Comparison of ENCODE assay signal across 18 mouse cellular contexts in the genomic region with DNA sequence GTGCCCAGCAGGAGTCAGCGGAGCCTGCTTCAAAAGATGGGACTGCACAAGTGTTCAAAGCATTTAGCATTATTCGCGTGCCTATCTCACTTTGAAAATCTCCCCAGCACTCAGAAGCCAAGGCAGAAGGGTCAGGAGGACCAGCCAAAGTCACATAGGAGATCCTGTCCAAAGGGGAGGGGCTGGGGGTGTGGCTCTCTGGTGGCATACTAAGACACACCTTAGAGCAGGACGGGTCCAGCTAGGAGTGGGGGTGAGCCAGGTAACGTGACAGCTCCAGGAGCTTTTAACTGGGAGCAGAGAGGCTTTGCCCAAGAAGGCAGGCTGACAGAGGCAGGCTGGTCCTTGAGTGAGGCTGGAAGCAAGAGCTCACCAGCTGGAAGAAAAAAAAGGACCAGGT. TPM values are rescaled to one million over a fixed set of nuclear protein-coding genes. Genes with fewer than 3 reads are reported as not detected.
A peak's percentile ranks its signal among the peaks of the same experiment; 100 is the strongest.
DNase-seq lines count a peak whose midpoint lies in the region; ATAC-seq and TF ChIP-seq lines count a peak whose summit lies in the region.
"Had no signal": no experiment of that assay in that cellular context is flagged by ENCODE, and none has a peak within 500 bp of the region (broad histone marks: within the 10 kb centered on the region; RNA-seq: fewer than 3 reads in every experiment).

No protein-coding gene starts in this region.

- peak; percentile 44; the same call in 1 of the 2 replicates for ATAC-seq in intestine, embryonic 15.5 days
- no peak for ATAC-seq in intestine, postnatal 0 days
- ATAC-seq: forebrain, embryonic 13.5 days had no signal

- WGBS in intestine, embryonic 15.5 days = 70% methylated on average over 5 of the region's 5 CpGs
- WGBS in intestine, postnatal 0 days = 63% methylated on average over 5 of the region's 5 CpGs
- 53% methylated on average over 5 of the region's 5 CpGs for WGBS in kidney, adult 2 months

- 0 out of 2 replicates have a peak, but pooled peaks cover 4% of the 10 kb centered on the region for H3K4me1 ChIP-seq in intestine, embryonic 15.5 days (replicated peaks)
- H3K4me1 ChIP-seq in intestine, postnatal 0 days (replicated peaks; ENCODE audit: control insufficient read depth, insufficient read depth, low read length) = no peaks in the 10 kb centered on the region
- H3K4me1 ChIP-seq in kidney, adult 2 months (ENCODE audit: control insufficient read depth, insufficient read depth, low read length) = peaks cover 28% of the 10 kb centered on the region; the same call in 1 of the 2 replicates

- no peak overlapping the region for H3K9ac ChIP-seq in intestine, embryonic 15.5 days
- H3K9ac ChIP-seq in intestine, postnatal 0 days (ENCODE audit: low read depth, low read length) = no peak overlapping the region
- H3K9ac ChIP-seq: forebrain, embryonic 13.5 days; hindbrain, embryonic 12.5 days had no signal

- H3K9me3 ChIP-seq in intestine, embryonic 15.5 days = no peaks in the 10 kb centered on the region
- no peaks in the 10 kb centered on the region for H3K9me3 ChIP-seq in intestine, postnatal 0 days (ENCODE audit: control insufficient read depth)
- H3K9me3 ChIP-seq: forebrain, embryonic 10.5 days; forebrain, embryonic 13.5 days; hindbrain, embryonic 12.5 days had no signal

- no peak overlapping the region for H3K4me2 ChIP-seq in intestine, embryonic 15.5 days (replicated peaks)
- H3K4me2 ChIP-seq in intestine, postnatal 0 days (replicated peaks; ENCODE audit: low read depth) = no peak overlapping the region
- H3K4me2 ChIP-seq: forebrain, embryonic 13.5 days; heart, embryonic 11.5 days; hindbrain, embryonic 12.5 days had no signal

- H3K36me3 ChIP-seq in intestine, embryonic 15.5 days = no peaks in the 10 kb centered on the region
- H3K36me3 ChIP-seq in intestine, postnatal 0 days (ENCODE audit: control insufficient read depth, insufficient read depth) = no peaks in the 10 kb centered on the region; the same call in 1 of the 2 replicates
- peaks cover 2% of the 10 kb centered on the region; the same call in 1 of the 2 replicates for H3K36me3 ChIP-seq in kidney, adult 2 months (ENCODE audit: control insufficient read depth, insufficient read depth, low read length)
- H3K36me3 ChIP-seq: hindbrain, embryonic 12.5 days had no signal

- H3K27ac ChIP-seq in intestine, embryonic 15.5 days = no peak overlapping the region
- H3K27ac ChIP-seq in intestine, postnatal 0 days (ENCODE audit: low read depth, low read length) = no peak overlapping the region
- H3K27ac ChIP-seq in kidney, adult 2 months (ENCODE audit: insufficient read depth, low read depth, low read length) = no peak overlapping the region; the same call in 1 of the 2 replicates
- H3K27ac ChIP-seq: forebrain, embryonic 10.5 days; forebrain, embryonic 13.5 days; gastrocnemius, adult 2 months; hindbrain, embryonic 12.5 days had no signal

- no peaks in the 10 kb centered on the region for H3K27me3 ChIP-seq in intestine, embryonic 15.5 days (replicated peaks)
- no peaks in the 10 kb centered on the region for H3K27me3 ChIP-seq in intestine, postnatal 0 days (replicated peaks; ENCODE audit: control insufficient read depth, insufficient read depth, low read length)
- no peaks in the 10 kb centered on the region for H3K27me3 ChIP-seq in kidney, adult 2 months (replicated peaks; ENCODE audit: control insufficient read depth, insufficient read depth, low read length)
- H3K27me3 ChIP-seq: forebrain, embryonic 13.5 days had no signal

- no peak for TF ChIP-seq POLR2A in kidney, adult 2 months (IDR thresholded peaks at IDR 0.05; ENCODE audit: low read depth, low read length)

- H3K4me3 ChIP-seq in intestine, embryonic 15.5 days (replicated peaks) = no peak overlapping the region
- no peak overlapping the region for H3K4me3 ChIP-seq in intestine, postnatal 0 days (ENCODE audit: low read depth, low read length)
- H3K4me3 ChIP-seq in kidney, adult 2 months (ENCODE audit: insufficient read depth, low read depth, low read length) = no peak overlapping the region
- H3K4me3 ChIP-seq: forebrain, embryonic 10.5 days; forebrain, embryonic 13.5 days; gastrocnemius, adult 2 months; hindbrain, embryonic 12.5 days had no signal

- no peak for TF ChIP-seq CTCF in intestine, postnatal 0 days (IDR thresholded peaks at IDR 0.05; ENCODE audit: low read depth)
- no peak for TF ChIP-seq CTCF in kidney, adult 2 months (conservative IDR thresholded peaks at IDR 0.05; ENCODE audit: insufficient read depth, insufficient read length, low read depth, low read length)

- DNase-seq in kidney, adult 2 months = peak; percentile 72
- DNase-seq in kidney, postnatal 10 days = no peak
- DNase-seq in kidney, postnatal 25 days = peak; percentile 59 to 79
- no peak for DNase-seq in kidney, postnatal 4 days
- peak; percentile 16 for DNase-seq in thymus, postnatal 4 days
- DNase-seq in thymus, postnatal 10 days (ENCODE audit: low spot score in 2 of 2) = no peak
- DNase-seq: adrenal gland, adult 8-10 months; adrenal gland, postnatal 25 days; cerebellum, adult 11-12 months; gastrocnemius, postnatal 14 days; heart, adult 11 months had no signal

RNA-seq across cellular contexts. Expression of gene BC034090, which starts 25.3 kb away (rescaled TPM):
- polyA plus RNA-seq in intestine, embryonic 15.5 days (2015; fragmentation: Nextera tagmentation; extraction: Ambion mirVana) = 1.7 and 2.2 TPM in 2 replicates
- 1.0 and 1.3 TPM in 2 replicates for polyA plus RNA-seq in intestine, postnatal 0 days (2015; fragmentation: Nextera tagmentation; extraction: Ambion mirVana)
- 92.2 and 98.3 TPM in 2 replicates for polyA plus RNA-seq in kidney, adult 2 months (2012; rRNA removed)

Comparison
In these comparisons a context has a peak if more than half of its experiments do, and no peak if none do; other contexts are left out.
1. DNase-seq: peak in kidney, adult 2 months (single experiment), kidney, postnatal 25 days (2 of 2) and thymus, postnatal 4 days (single experiment); none in kidney, postnatal 10 days (single experiment), kidney, postnatal 4 days (0 of 2) and thymus, postnatal 10 days (0 of 2).
2. RNA of gene BC034090, which starts 25.3 kb away (polyA plus RNA-seq): 92.2 to 98.3 TPM in kidney, adult 2 months; 1.7 to 2.2 TPM in intestine, embryonic 15.5 days and 1.0 to 1.3 TPM in intestine, postnatal 0 days; every median in the first group is over 10 times any median in the second.